Mouse (Mus musculus): Measurements from ENCODE around the gene Slc12a7.

DNA sequence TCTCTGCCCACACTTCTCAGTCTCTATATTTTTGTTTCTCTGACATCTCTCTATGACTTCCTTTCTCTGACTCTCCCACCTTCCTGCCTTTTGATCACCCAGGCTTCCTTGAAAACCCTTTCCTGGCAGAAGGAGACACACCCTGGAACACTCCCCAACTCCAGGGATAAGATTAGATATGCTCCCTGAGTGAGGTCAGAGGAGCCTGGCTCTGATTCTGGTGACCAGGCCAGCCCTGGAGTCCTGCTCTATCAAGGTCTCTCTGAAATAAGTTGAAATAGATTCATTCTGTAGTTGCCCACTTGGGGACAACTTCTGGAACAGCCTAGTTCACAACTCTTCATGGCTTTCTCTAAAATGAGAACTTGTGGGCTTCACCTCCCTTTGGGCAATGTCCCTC lies 4.3 kb upstream of the Slc12a7 start:
- no peak for TF ChIP-seq CTCF (IDR thresholded peaks at IDR 0.05; ENCODE audit: low read depth)
- no peak for TF ChIP-seq EP300 (IDR thresholded peaks at IDR 0.05; ENCODE audit: low read depth)

All from liver, postnatal 0 days (tissue).